In genomic region chr19:21731887-21732286, GRCm38 (mm10) we compare ENCODE assay signal across 11 mouse cellular contexts.
"Had no signal": no experiment of that assay in that cellular context is flagged by ENCODE, and none has a peak within 500 bp of the region (broad histone marks: within the 10 kb centered on the region; RNA-seq: fewer than 3 reads in every experiment).

No protein-coding gene starts in this region.

- DNase-seq: gastrocnemius, postnatal 14 days; gastrocnemius, postnatal 36 days; heart, adult 18-20 months; heart, postnatal 10 days; kidney, adult 11 months; kidney, adult 2 months; kidney, adult 9 months; kidney, postnatal 14 days; kidney, postnatal 36 days; layer of hippocampus, adult 9-11 months; layer of hippocampus, postnatal 36 days had no signal
